7 mouse cellular contexts compared by ENCODE assay signal in genomic region chr7:44359908-44360672, GRCm38 (mm10). TPM values are rescaled to one million over a fixed set of nuclear protein-coding genes. Genes with fewer than 3 reads are reported as not detected.
DNase-seq lines count a peak whose midpoint lies in the region; ATAC-seq and TF ChIP-seq lines count a peak whose summit lies in the region.

No protein-coding gene starts in this region.

- no peaks in the 10 kb centered on the region for H3K9me3 ChIP-seq in limb, embryonic 10.5 days (replicated peaks)
- no peaks in the 10 kb centered on the region for H3K9me3 ChIP-seq in midbrain, embryonic 12.5 days

- H3K27me3 ChIP-seq in limb, embryonic 10.5 days (ENCODE audit: low read depth, poor library complexity, severe bottlenecking) = peaks cover 96% of the 10 kb centered on the region
- H3K27me3 ChIP-seq in midbrain, embryonic 12.5 days = peaks cover 77% of the 10 kb centered on the region
- peaks cover 29% of the 10 kb centered on the region for H3K27me3 ChIP-seq in small intestine, adult 2 months (ENCODE audit: control insufficient read depth, insufficient read depth, low read length)

- no peak; the same call in 1 of the 2 replicates for TF ChIP-seq POLR2A in small intestine, adult 2 months (IDR thresholded peaks at IDR 0.05; ENCODE audit: low read depth, low read length)

- peak overlapping the region; percentile 80 for H3K4me2 ChIP-seq in midbrain, embryonic 12.5 days (replicated peaks)

- peak overlapping the region; percentile 60 for H3K9ac ChIP-seq in midbrain, embryonic 12.5 days (replicated peaks)

- H3K36me3 ChIP-seq in limb, embryonic 10.5 days = no peaks in the 10 kb centered on the region
- H3K36me3 ChIP-seq in midbrain, embryonic 12.5 days = no peaks in the 10 kb centered on the region
- no peaks in the 10 kb centered on the region for H3K36me3 ChIP-seq in small intestine, adult 2 months (ENCODE audit: control insufficient read depth, insufficient read depth, low read length)

- peaks cover 44% of the 10 kb centered on the region for H3K4me1 ChIP-seq in limb, embryonic 10.5 days
- peaks cover 44% of the 10 kb centered on the region for H3K4me1 ChIP-seq in midbrain, embryonic 12.5 days
- H3K4me1 ChIP-seq in small intestine, adult 2 months (ENCODE audit: control insufficient read depth, insufficient read depth, insufficient read length, low read length) = peaks cover 10% of the 10 kb centered on the region

- no peak for TF ChIP-seq CTCF in small intestine, adult 2 months (IDR thresholded peaks at IDR 0.05; ENCODE audit: extremely low read depth, insufficient read length, insufficient replicate concordance, low read depth, low read length)

- no peak overlapping the region for H3K27ac ChIP-seq in limb, embryonic 10.5 days
- H3K27ac ChIP-seq in midbrain, embryonic 12.5 days (replicated peaks) = peak overlapping the region; percentile 94
- H3K27ac ChIP-seq in small intestine, adult 2 months (ENCODE audit: insufficient read depth, low read depth, low read length) = no peak overlapping the region

- WGBS in limb, embryonic 10.5 days = 1% methylated on average over 54 of the region's 54 CpGs
- under 1% methylated on average over 54 of the region's 54 CpGs for WGBS in midbrain, embryonic 12.5 days
- WGBS in small intestine, adult 2 months = under 1% methylated on average over 54 of the region's 54 CpGs

- peak; percentile 74 for ATAC-seq in midbrain, embryonic 12.5 days (ENCODE audit: low FRiP score, low read depth)

- H3K4me3 ChIP-seq in limb, embryonic 10.5 days = peak overlapping the region; percentile 59
- H3K4me3 ChIP-seq in midbrain, embryonic 12.5 days = peak overlapping the region; percentile 45
- H3K4me3 ChIP-seq in small intestine, adult 2 months (ENCODE audit: low read depth, low read length) = peak overlapping the region; percentile 74

- DNase-seq in adrenal gland, postnatal 14 days = peak; percentile 96
- DNase-seq in embryo, embryonic 9.5 days (ENCODE audit: extremely low spot score) = peak; percentile 97
- DNase-seq in heart, adult 11 months = peak; percentile 99
- peak; percentile 96 for DNase-seq in kidney, adult 18-20 months
- peak; percentile 91 for DNase-seq in limb, embryonic 10.5 days (ENCODE audit: low spot score)

RNA-seq across cellular contexts. Expression of gene Syt3, which starts 23.8 kb away (rescaled TPM):
- total RNA-seq in adrenal gland, postnatal 14 days (2021) = 2.6 and 3.9 TPM in 2 replicates
- polyA plus RNA-seq in limb, embryonic 10.5 days (2016; fragmentation: Nextera tagmentation; extraction: Ambion mirVana) = 1.1 and 1.9 TPM in 2 replicates
- polyA plus RNA-seq in midbrain, embryonic 12.5 days (2016; fragmentation: Nextera tagmentation; extraction: Ambion mirVana) = 5.4 and 6.4 TPM in 2 replicates
- 1.1 and 1.8 TPM in 2 replicates for polyA plus RNA-seq in small intestine, adult 2 months (2012; rRNA removed)

RNA-seq across cellular contexts. Expression of gene 1700008O03Rik, which starts 25.5 kb away (rescaled TPM):
- 0.59 and 0.71 TPM in 2 replicates for total RNA-seq in adrenal gland, postnatal 14 days (2021)
- 0.50 and 0.68 TPM in 2 replicates for polyA plus RNA-seq in limb, embryonic 10.5 days (2016; fragmentation: Nextera tagmentation; extraction: Ambion mirVana)
- 0.74 and 1.3 TPM in 2 replicates for polyA plus RNA-seq in midbrain, embryonic 12.5 days (2016; fragmentation: Nextera tagmentation; extraction: Ambion mirVana)
- 0.43 TPM in 1 of 2 replicates, not detected in the other for polyA plus RNA-seq in small intestine, adult 2 months (2012; rRNA removed)

RNA-seq across cellular contexts. Expression of gene Shank1, which starts 50.0 kb away (rescaled TPM):
- 7.6 and 8.0 TPM in 2 replicates for total RNA-seq in adrenal gland, postnatal 14 days (2021)
- polyA plus RNA-seq in limb, embryonic 10.5 days (2016; fragmentation: Nextera tagmentation; extraction: Ambion mirVana) = 0.31 and 0.40 TPM in 2 replicates
- polyA plus RNA-seq in midbrain, embryonic 12.5 days (2016; fragmentation: Nextera tagmentation; extraction: Ambion mirVana) = 8.5 and 11.4 TPM in 2 replicates
- polyA plus RNA-seq in small intestine, adult 2 months (2012; rRNA removed) = 0.81 and 2.1 TPM in 2 replicates

RNA-seq across cellular contexts. Expression of gene Clec11a, which starts 53.4 kb away (rescaled TPM):
- total RNA-seq in adrenal gland, postnatal 14 days (2021) = 3.4 and 3.6 TPM in 2 replicates
- polyA plus RNA-seq in limb, embryonic 10.5 days (2016; fragmentation: Nextera tagmentation; extraction: Ambion mirVana) = 1.1 and 1.7 TPM in 2 replicates
- polyA plus RNA-seq in midbrain, embryonic 12.5 days (2016; fragmentation: Nextera tagmentation; extraction: Ambion mirVana) = 2.5 and 2.6 TPM in 2 replicates
- polyA plus RNA-seq in small intestine, adult 2 months (2012; rRNA removed) = 0.82 and 1.3 TPM in 2 replicates
